Mouse (Mus musculus) CH12.LX (cell line): ENCODE measurements around the gene Gm20388. TPM values are rescaled to one million over a fixed set of nuclear protein-coding genes. Genes with fewer than 3 reads are reported as not detected.

Source experiments
- DNase-seq: peaks from one replicate; pipeline ENCODE4 v3.0.0-alpha.2; 2013; ENCODE audit errors: extremely low read depth
- H3K27ac ChIP-seq: 2 replicates; pipeline ENCODE4 v1.5.1; 2012; ENCODE audit warnings: low read depth, mild to moderate bottlenecking, control low read depth, moderate library complexity; ENCODE audit not compliant: insufficient read depth
- H3K27me3 ChIP-seq: replicated peaks from 2 replicates; pipeline ENCODE3; 2012; ENCODE audit warnings: inconsistent platforms
- H3K36me3 ChIP-seq, 2 experiments: replicated peaks in 1 of 2; 2 replicates each; pipeline versions ENCODE3 to v1.6.1; 2012; ENCODE audit warnings: inconsistent platforms in 1 of 2, low read length in 1 of 2, mild to moderate bottlenecking in 1 of 2, mixed read lengths in 1 of 2, moderate library complexity in 1 of 2; ENCODE audit not compliant: control insufficient read depth in 1 of 2, insufficient read depth in 1 of 2
- H3K4me1 ChIP-seq, 2 experiments: 2 replicates each; pipeline ENCODE4 v1.6.1; 2012; ENCODE audit warnings: inconsistent platforms in 1 of 2, moderate library complexity in 1 of 2; ENCODE audit not compliant: insufficient read depth in 2 of 2, control insufficient read depth in 1 of 2
- H3K4me2 ChIP-seq: 2 replicates; pipeline ENCODE4 v1.6.1; 2012; ENCODE audit warnings: low read depth, mild to moderate bottlenecking, control low read depth; ENCODE audit not compliant: poor library complexity, insufficient read depth, severe bottlenecking
- H3K4me3 ChIP-seq, 3 experiments: fragments of 150-350 bp in 1 of 3; sonication (generic) in 1 of 3; replicated peaks in 1 of 3; 2 replicates each; pipeline versions ENCODE3 to v1.5.1; 2011 to 2012; ENCODE audit warnings: low read depth in 2 of 3, low read length in 2 of 3, mild to moderate bottlenecking in 2 of 3, moderate library complexity in 2 of 3, control low read depth in 1 of 3, improper control_type of control experiment in 1 of 3, inconsistent platforms in 1 of 3, mixed read lengths in 1 of 3; ENCODE audit not compliant: poor library complexity in 1 of 3
- H3K79me2 ChIP-seq: replicated peaks from 2 replicates; pipeline ENCODE4 v1.6.1; 2012; ENCODE audit warnings: mild to moderate bottlenecking, moderate library complexity; ENCODE audit not compliant: control insufficient read depth, poor library complexity, insufficient read depth, severe bottlenecking; ENCODE audit errors: extremely low read depth
- H3K9ac ChIP-seq: 2 replicates; pipeline ENCODE4 v1.6.1; 2012; ENCODE audit warnings: low read depth, mild to moderate bottlenecking, control low read depth, moderate library complexity; ENCODE audit not compliant: insufficient read depth
- H3K9me3 ChIP-seq: replicated peaks from 2 replicates; pipeline ENCODE3; 2012; ENCODE audit warnings: low read length, inconsistent platforms, mixed read lengths
- E2F4 ChIP-seq: IDR thresholded peaks from 2 replicates; pipeline ENCODE4 v1.6.1; 2011; ENCODE audit warnings: low read depth, low read length, improper control_type of control experiment; ENCODE audit not compliant: insufficient replicate concordance
- ETS1 ChIP-seq: conservative IDR thresholded peaks from 2 replicates; pipeline ENCODE4 v1.6.1; 2012; ENCODE audit warnings: low read depth, mild to moderate bottlenecking, inconsistent platforms, low read length, improper control_type of control experiment, moderate library complexity
- GABPA ChIP-seq: IDR thresholded peaks from 2 replicates; pipeline ENCODE4 v1.6.1; 2012; ENCODE audit warnings: low read depth, low read length, improper control_type of control experiment, inconsistent platforms; ENCODE audit not compliant: insufficient replicate concordance
- HCFC1 ChIP-seq: IDR thresholded peaks from 2 replicates; pipeline ENCODE4 v1.6.1; 2012; ENCODE audit warnings: low read depth, mild to moderate bottlenecking, inconsistent platforms, low read length, improper control_type of control experiment
- JUN ChIP-seq: IDR thresholded peaks from 2 replicates; pipeline ENCODE4 v1.6.1; 2011; ENCODE audit warnings: low read depth, mild to moderate bottlenecking, low read length, improper control_type of control experiment, moderate library complexity; ENCODE audit not compliant: insufficient read depth
- JUND ChIP-seq: conservative IDR thresholded peaks from 2 replicates; pipeline ENCODE4 v1.6.1; 2011; ENCODE audit warnings: low read depth, low read length, improper control_type of control experiment
- KAT2A ChIP-seq: IDR thresholded peaks from 2 replicates; pipeline ENCODE4 v1.6.1; 2012; ENCODE audit warnings: low read length, improper control_type of control experiment, inconsistent platforms; ENCODE audit not compliant: insufficient replicate concordance
- MAFK ChIP-seq: IDR thresholded peaks from 2 replicates; pipeline ENCODE4 v1.6.1; 2011; ENCODE audit warnings: low read length, improper control_type of control experiment; ENCODE audit not compliant: insufficient replicate concordance
- MAZ ChIP-seq: IDR thresholded peaks from 2 replicates; pipeline ENCODE4 v1.6.1; 2012; ENCODE audit warnings: low read depth, mild to moderate bottlenecking, inconsistent platforms, low read length, improper control_type of control experiment, moderate library complexity
- MXI1 ChIP-seq: IDR thresholded peaks from 2 replicates; pipeline ENCODE4 v1.6.1; 2011; ENCODE audit warnings: mild to moderate bottlenecking, low read depth, low read length, improper control_type of control experiment
- PAX5 ChIP-seq: IDR thresholded peaks from 2 replicates; pipeline ENCODE4 v1.6.1; 2012; ENCODE audit warnings: low read length, inconsistent platforms, mixed read lengths
- RAD21 ChIP-seq: IDR thresholded peaks from 2 replicates; pipeline ENCODE4 v1.6.1; 2011; ENCODE audit warnings: low read depth, mild to moderate bottlenecking, low read length, improper control_type of control experiment, moderate library complexity
- SIN3A ChIP-seq: IDR thresholded peaks from 2 replicates; pipeline ENCODE4 v1.6.1; 2012; ENCODE audit warnings: low read length, improper control_type of control experiment, inconsistent platforms
- SMC3 ChIP-seq: IDR thresholded peaks from 2 replicates; pipeline ENCODE4 v1.6.1; 2011; ENCODE audit warnings: low read depth, low read length, improper control_type of control experiment
- TCF12 ChIP-seq: IDR thresholded peaks from 2 replicates; pipeline ENCODE4 v1.6.1; 2014; ENCODE audit warnings: low read depth, mild to moderate bottlenecking, inconsistent platforms, low read length, improper control_type of control experiment
- UBTF ChIP-seq: IDR thresholded peaks from 2 replicates; pipeline ENCODE4 v1.6.1; 2012; ENCODE audit warnings: low read depth, mild to moderate bottlenecking, inconsistent platforms, low read length, improper control_type of control experiment, moderate library complexity
- ZC3H11A ChIP-seq: IDR thresholded peaks from 2 replicates; pipeline ENCODE4 v1.6.1; 2012; ENCODE audit warnings: low read depth, mild to moderate bottlenecking, inconsistent platforms, low read length, improper control_type of control experiment
- ZKSCAN1 ChIP-seq: IDR thresholded peaks from 2 replicates; pipeline ENCODE4 v1.6.1; 2012; ENCODE audit warnings: low read depth, inconsistent platforms, low read length, improper control_type of control experiment, borderline replicate concordance
- ZNF384 ChIP-seq: IDR thresholded peaks from 2 replicates; pipeline ENCODE4 v1.6.1; 2012; ENCODE audit warnings: low read depth, low read length, improper control_type of control experiment, inconsistent platforms
- dilution Hi-C: fragments of 300-500 bp; cut with MboI; formaldehyde crosslinking; loops from 2 replicates; pipeline ENCODE4 v1.14.3; 2020; ENCODE audit warnings: low sequenced_read_pairs; ENCODE audit not compliant: extremely low pct_unique_long_range_greater_than_20kb, extremely low pct_ligation_motif_present
- in situ Hi-C: fragments of 300-500 bp; cut with MboI; formaldehyde crosslinking; loops from 3 replicates; pipeline ENCODE4 v1.14.3; 2019; ENCODE audit warnings: low sequenced_read_pairs, low pct_ligation_motif_present, low pct_unique_long_range_greater_than_20kb, mixed read lengths
- polyA plus RNA-seq: library from polyadenylated mRNA; unstranded; fragments of >175 nt; gene quantifications from 2 replicates; pipeline ENCODE4 v1.2.1, GENCODE M21; 2012; ENCODE audit warnings: low read depth; ENCODE audit not compliant: insufficient read length
- total RNA-seq, 2 experiments: library from RNA; depleted of rRNA; stranded (reverse); fragments of 300-350 nt in 1 of 2; fragments of >200 nt in 1 of 2; gene quantifications; 2 replicates each; pipeline ENCODE4 v1.2.3; 2012 to 2014

Gene Gm20388
- total and polyA plus RNA-seq, 3 experiments, result 14.8 to 26.3 (median 22.2) TPM

DNA sequence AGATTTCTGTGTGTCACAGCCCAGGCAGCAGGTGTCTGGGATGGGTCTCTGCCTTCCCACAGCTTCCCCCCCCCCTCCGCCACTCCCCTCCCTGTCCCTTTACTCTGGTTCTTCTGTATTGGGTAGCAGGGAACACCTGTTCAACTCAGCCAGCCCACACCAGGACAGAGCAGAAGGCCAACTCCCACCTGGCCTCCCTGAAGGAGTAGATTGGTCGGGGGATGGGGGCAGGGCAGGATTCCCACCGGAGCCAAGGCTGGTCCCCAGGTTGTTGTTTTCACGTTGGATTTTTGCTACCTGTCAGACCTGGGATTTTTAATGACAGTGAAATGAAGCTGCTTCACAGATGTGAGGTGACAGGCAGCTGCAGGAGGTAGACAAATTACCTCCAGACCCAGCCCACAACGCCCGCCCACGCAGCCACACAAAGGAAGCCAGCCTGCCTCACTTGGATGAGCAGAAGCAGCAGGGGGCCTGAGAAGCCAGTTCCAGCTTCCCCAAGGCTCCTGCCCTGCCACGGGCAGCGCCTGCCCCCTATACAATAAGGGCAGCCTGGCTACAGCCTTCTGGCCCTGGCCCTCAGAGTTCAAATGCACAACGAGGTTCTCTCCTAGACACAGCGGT lies 2828.6 kb downstream of the Gm20388 start (continued):
- TF ChIP-seq ZNF384 (no peak), ZC3H11A (no peak)

- Histone ChIP-seq H3K36me3 (no peaks in the 10 kb centered on the region), H3K27me3 (peaks cover 11% of the 10 kb centered on the region), H3K4me2 (no peak overlapping the region), H3K4me3 (no peak overlapping the region), H3K79me2 (no peaks in the 10 kb centered on the region), H3K4me1 (peaks cover 11 to 52% of the 10 kb centered on the region in 2 experiments), H3K27ac (no peak overlapping the region), H3K9ac (no peak overlapping the region), H3K9me3 (no peaks in the 10 kb centered on the region)
- dilution Hi-C loops, result no loop called here
- in situ Hi-C loops, result no loop called here
- DNase-seq, result no peak
- TF ChIP-seq MXI1, result no peak
- no peak for TF ChIP-seq GABPA
- TF ChIP-seq ZC3H11A, result no peak
- no peak for TF ChIP-seq HCFC1
- no peak for TF ChIP-seq UBTF
- no peak for TF ChIP-seq SMC3
- no peak for TF ChIP-seq ETS1
- TF ChIP-seq JUND, result no peak
- no peak for TF ChIP-seq ZKSCAN1
- no peak for TF ChIP-seq MAFK
- TF ChIP-seq RAD21, result no peak
- TF ChIP-seq TCF12, result no peak
- no peak for TF ChIP-seq SIN3A
- no peak for TF ChIP-seq JUN
- no peak for TF ChIP-seq MAZ
- no peak for TF ChIP-seq E2F4
- TF ChIP-seq PAX5, result no peak
- TF ChIP-seq KAT2A, result no peak
- TF ChIP-seq, all 38 proteins: peak for 0
Observed at GRCm38 (mm10) chr8:122742471-122742870, 2831.8 kb downstream of the Gm20388 start.
